Mouse (Mus musculus): ENCODE measurements around the gene Skap2. TPM values are rescaled to one million over a fixed set of nuclear protein-coding genes. Genes with fewer than 3 reads are reported as not detected.

Gene Skap2
- polyA plus RNA-seq, 1 experiment from 2014 or later, result 15.9 TPM

DNA sequence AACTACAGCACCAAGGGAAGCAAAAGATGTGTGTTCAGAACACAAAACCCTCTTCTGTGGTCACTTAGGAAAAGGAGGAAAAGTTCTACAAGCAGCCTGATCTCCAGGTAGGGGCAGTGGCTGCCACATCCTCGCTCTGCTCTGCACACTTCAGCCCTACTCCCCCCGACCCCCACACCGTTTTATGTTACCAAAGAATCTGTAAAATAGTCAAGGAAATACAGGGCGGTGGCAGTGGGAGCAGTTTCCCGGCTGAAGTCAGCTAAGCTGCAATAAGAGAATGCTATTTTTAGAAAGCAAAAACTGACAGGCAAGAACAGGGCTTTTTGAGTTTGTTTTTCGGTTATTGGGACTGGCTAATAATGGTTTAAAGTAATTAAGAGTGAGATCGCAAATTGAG is 160.8 kb downstream of the Skap2 start:
- peak overlapping the region; percentile 32; the same call in 1 of the 2 replicates for H3K4me2 ChIP-seq (ENCODE audit: low read depth, low read length)
- H3K4me3 ChIP-seq (ENCODE audit: low read length), result no peak overlapping the region
- H3K27ac ChIP-seq (ENCODE audit: low read length), result no peak overlapping the region
- H3K9me3 ChIP-seq (replicated peaks; ENCODE audit: control insufficient read depth, low read length), result no peaks in the 10 kb centered on the region
- WGBS, result 21% methylated on average over 7 of the region's 7 CpGs
- peak overlapping the region; percentile 48; the same call in 1 of the 2 replicates for H3K9ac ChIP-seq (ENCODE audit: low read length)
- 0 out of 2 replicates have a peak, but pooled peaks cover 6% of the 10 kb centered on the region for H3K27me3 ChIP-seq (ENCODE audit: control insufficient read depth, insufficient read depth, low read length)
- H3K4me1 ChIP-seq (ENCODE audit: control insufficient read depth, insufficient read depth, low read length), result peaks cover 4% of the 10 kb centered on the region
- no peak for ATAC-seq (replicated peaks; ENCODE audit: extremely low read depth, insufficient read depth, low FRiP score)
- H3K36me3 ChIP-seq (ENCODE audit: control insufficient read depth, insufficient read depth), result no peaks in the 10 kb centered on the region

DNA sequence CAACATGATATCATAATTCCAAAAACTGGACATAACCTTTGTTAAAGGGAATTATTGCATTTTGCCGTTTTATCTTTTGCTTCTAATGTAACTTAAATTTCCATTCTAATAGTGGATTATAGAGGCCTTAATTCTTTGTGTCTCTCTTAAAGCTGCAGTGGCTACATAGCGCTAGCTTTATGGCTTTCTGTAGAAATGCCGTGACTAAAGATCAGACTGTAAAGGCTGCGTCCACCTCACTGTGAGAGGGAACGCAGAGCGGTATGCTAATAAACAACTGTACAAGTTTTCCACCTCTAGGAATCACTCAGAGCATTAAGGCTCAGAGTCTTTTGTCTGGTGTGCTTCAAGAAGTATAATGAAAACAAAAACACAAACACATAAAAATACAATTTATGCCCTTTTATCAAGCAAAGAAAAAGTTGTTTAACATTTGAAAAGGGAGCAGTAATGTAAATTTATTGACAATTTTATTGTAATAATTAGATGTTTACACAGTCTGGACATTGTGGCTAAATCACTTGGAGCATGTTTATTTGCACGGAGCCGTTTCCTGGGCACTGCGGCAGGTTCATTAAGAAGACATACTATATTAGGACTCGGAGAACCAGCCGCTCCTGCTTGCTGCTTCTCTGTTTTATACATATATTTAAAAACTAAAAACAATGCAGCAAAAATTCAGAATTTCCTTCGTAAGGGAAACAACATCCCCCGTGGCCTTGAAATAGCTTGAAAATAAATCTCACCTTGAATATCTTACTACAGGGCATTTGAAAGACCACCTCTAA is 162.1 kb downstream of the Skap2 start:
- no peak overlapping the region for H3K4me2 ChIP-seq (ENCODE audit: low read depth, low read length)
- H3K27me3 ChIP-seq (ENCODE audit: control insufficient read depth, insufficient read depth, low read length), result 0 out of 2 replicates have a peak, but pooled peaks cover 6% of the 10 kb centered on the region
- H3K4me1 ChIP-seq (ENCODE audit: control insufficient read depth, insufficient read depth, low read length), result peaks cover 4% of the 10 kb centered on the region
- no peak overlapping the region for H3K4me3 ChIP-seq (ENCODE audit: low read length)
- WGBS, result 87% methylated on average over 13 of the region's 13 CpGs
- no peak overlapping the region for H3K9ac ChIP-seq (ENCODE audit: low read length)
- no peaks in the 10 kb centered on the region for H3K9me3 ChIP-seq (replicated peaks; ENCODE audit: control insufficient read depth, low read length)
- H3K36me3 ChIP-seq (ENCODE audit: control insufficient read depth, insufficient read depth), result no peaks in the 10 kb centered on the region
- ATAC-seq (replicated peaks; ENCODE audit: extremely low read depth, insufficient read depth, low FRiP score), result no peak
- H3K27ac ChIP-seq (ENCODE audit: low read length), result no peak overlapping the region

GRCm38 (mm10) chr6:51849561-51849960 is 162.8 kb downstream of the Skap2 start:
- Histone ChIP-seq H3K9me3 (replicated peaks; ENCODE audit: control insufficient read depth, low read length) (no peaks in the 10 kb centered on the region), H3K4me1 (ENCODE audit: control insufficient read depth, insufficient read depth, low read length) (peaks cover 5% of the 10 kb centered on the region), H3K4me2 (ENCODE audit: low read depth, low read length) (no peak overlapping the region), H3K27ac (ENCODE audit: low read length) (no peak overlapping the region), H3K4me3 (ENCODE audit: low read length) (no peak overlapping the region), H3K27me3 (ENCODE audit: control insufficient read depth, insufficient read depth, low read length) (0 out of 2 replicates have a peak, but pooled peaks cover 6% of the 10 kb centered on the region), H3K36me3 (ENCODE audit: control insufficient read depth, insufficient read depth) (no peaks in the 10 kb centered on the region), H3K9ac (ENCODE audit: low read length) (no peak overlapping the region)
- 82% methylated on average over 10 of the region's 10 CpGs for WGBS
- ATAC-seq (replicated peaks; ENCODE audit: extremely low read depth, insufficient read depth, low FRiP score), result no peak

GRCm38 (mm10) chr6:51844106-51844505 is 168.2 kb downstream of the Skap2 start:
- H3K4me1 ChIP-seq (ENCODE audit: control insufficient read depth, insufficient read depth, low read length), result peaks cover 12% of the 10 kb centered on the region
- no peaks in the 10 kb centered on the region for H3K36me3 ChIP-seq (ENCODE audit: control insufficient read depth, insufficient read depth)
- 29% methylated on average over 11 of the region's 11 CpGs for WGBS
- no peak overlapping the region for H3K27ac ChIP-seq (ENCODE audit: low read length)
- H3K4me3 ChIP-seq (ENCODE audit: low read length), result peak overlapping the region; percentile 5; the same call in 1 of the 2 replicates
- H3K27me3 ChIP-seq (ENCODE audit: control insufficient read depth, insufficient read depth, low read length), result 0 out of 2 replicates have a peak, but pooled peaks cover 2% of the 10 kb centered on the region
- H3K4me2 ChIP-seq (ENCODE audit: low read depth, low read length), result peak overlapping the region; percentile 44
- 0 out of 2 replicates have a peak, but pooled peaks have one; percentile 18 for ATAC-seq (replicated peaks; ENCODE audit: extremely low read depth, insufficient read depth, low FRiP score)
- peak overlapping the region; percentile 18 for H3K9ac ChIP-seq (ENCODE audit: low read length)
- H3K9me3 ChIP-seq (replicated peaks; ENCODE audit: control insufficient read depth, low read length), result no peaks in the 10 kb centered on the region

GRCm38 (mm10) chr6:51843081-51843480 is 169.3 kb downstream of the Skap2 start:
- H3K4me3 ChIP-seq (ENCODE audit: low read length), result no peak overlapping the region
- 85% methylated on average over 9 of the region's 9 CpGs for WGBS
- H3K27me3 ChIP-seq (ENCODE audit: control insufficient read depth, insufficient read depth, low read length), result 0 out of 2 replicates have a peak, but pooled peaks cover 2% of the 10 kb centered on the region
- H3K27ac ChIP-seq (ENCODE audit: low read length), result no peak overlapping the region
- H3K9me3 ChIP-seq (replicated peaks; ENCODE audit: control insufficient read depth, low read length), result no peaks in the 10 kb centered on the region
- peaks cover 12% of the 10 kb centered on the region for H3K4me1 ChIP-seq (ENCODE audit: control insufficient read depth, insufficient read depth, low read length)
- no peaks in the 10 kb centered on the region for H3K36me3 ChIP-seq (ENCODE audit: control insufficient read depth, insufficient read depth)
- no peak overlapping the region for H3K4me2 ChIP-seq (ENCODE audit: low read depth, low read length)
- no peak for ATAC-seq (replicated peaks; ENCODE audit: extremely low read depth, insufficient read depth, low FRiP score)
- H3K9ac ChIP-seq (ENCODE audit: low read length), result no peak overlapping the region

DNA sequence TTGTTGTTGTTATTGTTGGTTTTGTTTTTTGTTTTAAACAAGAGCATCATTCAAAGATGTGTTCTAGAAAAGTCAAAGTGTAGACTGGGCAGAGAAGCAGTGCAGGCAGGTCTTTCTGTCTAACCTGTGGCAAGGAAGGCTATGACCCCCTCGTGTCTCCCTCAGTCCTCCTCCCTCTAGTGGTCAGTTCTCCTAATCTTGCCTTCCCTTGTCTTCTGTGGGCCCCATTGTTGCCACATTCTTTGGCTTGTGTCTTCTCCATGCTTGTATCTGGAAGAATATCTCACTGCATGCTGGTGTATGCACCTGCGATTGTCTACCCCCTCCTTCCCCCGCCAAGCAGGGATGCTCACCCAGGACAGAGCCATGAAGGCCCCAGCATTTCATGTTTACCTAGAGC is 174.2 kb downstream of the Skap2 start:
- Histone ChIP-seq H3K9me3 (replicated peaks; ENCODE audit: control insufficient read depth, low read length) (no peaks in the 10 kb centered on the region), H3K4me3 (ENCODE audit: low read length) (no peak overlapping the region)

GRCm38 (mm10) chr6:51833362-51833761 is 179.0 kb downstream of the Skap2 start:
- 28% methylated on average over 2 of the region's 2 CpGs for WGBS
- no peaks in the 10 kb centered on the region for H3K27me3 ChIP-seq (ENCODE audit: control insufficient read depth, insufficient read depth, low read length)
- H3K36me3 ChIP-seq (ENCODE audit: control insufficient read depth, insufficient read depth), result no peaks in the 10 kb centered on the region
- no peaks in the 10 kb centered on the region for H3K9me3 ChIP-seq (replicated peaks; ENCODE audit: control insufficient read depth, low read length)
- H3K27ac ChIP-seq (ENCODE audit: low read length), result peak overlapping the region; percentile 84
- H3K9ac ChIP-seq (ENCODE audit: low read length), result 0 out of 2 replicates have a peak overlapping the region, but pooled peaks have one; percentile 2
- peaks cover 6% of the 10 kb centered on the region for H3K4me1 ChIP-seq (ENCODE audit: control insufficient read depth, insufficient read depth, low read length)
- ATAC-seq (replicated peaks; ENCODE audit: extremely low read depth, insufficient read depth, low FRiP score), result peak; percentile 86
- H3K4me2 ChIP-seq (ENCODE audit: low read depth, low read length), result peak overlapping the region; percentile 46; the same call in 1 of the 2 replicates
- no peak overlapping the region for H3K4me3 ChIP-seq (ENCODE audit: low read length)

More for the DNA sequence above, 174.2 kb downstream of the Skap2 start:
- no peak overlapping the region for H3K27ac ChIP-seq (ENCODE audit: low read length)
- H3K27me3 ChIP-seq (ENCODE audit: control insufficient read depth, insufficient read depth, low read length), result no peaks in the 10 kb centered on the region
- H3K36me3 ChIP-seq (ENCODE audit: control insufficient read depth, insufficient read depth), result no peaks in the 10 kb centered on the region
- H3K4me2 ChIP-seq (ENCODE audit: low read depth, low read length), result no peak overlapping the region
- ATAC-seq (replicated peaks; ENCODE audit: extremely low read depth, insufficient read depth, low FRiP score), result no peak
- H3K4me1 ChIP-seq (ENCODE audit: control insufficient read depth, insufficient read depth, low read length), result no peaks in the 10 kb centered on the region; the same call in 1 of the 2 replicates
- H3K9ac ChIP-seq (ENCODE audit: low read length), result no peak overlapping the region
- WGBS, result 82% methylated on average over 3 of the region's 3 CpGs

- Histone ChIP-seq H3K4me3 (ENCODE audit: low read length) (no peak overlapping the region), H3K27me3 (ENCODE audit: control insufficient read depth, insufficient read depth, low read length) (no peaks in the 10 kb centered on the region), H3K4me2 (ENCODE audit: low read depth, low read length) (no peak overlapping the region), H3K27ac (ENCODE audit: low read length) (no peak overlapping the region), H3K4me1 (ENCODE audit: control insufficient read depth, insufficient read depth, low read length) (no peaks in the 10 kb centered on the region), H3K36me3 (ENCODE audit: control insufficient read depth, insufficient read depth) (no peaks in the 10 kb centered on the region), H3K9ac (ENCODE audit: low read length) (no peak overlapping the region), H3K9me3 (replicated peaks; ENCODE audit: control insufficient read depth, low read length) (0 out of 2 replicates have a peak, but pooled peaks cover 3% of the 10 kb centered on the region)
- WGBS, result 70% methylated on average over 4 of the region's 4 CpGs
- ATAC-seq (replicated peaks; ENCODE audit: extremely low read depth, insufficient read depth, low FRiP score), result no peak
Observed at GRCm38 (mm10) chr6:51825621-51826021, 186.7 kb downstream of the Skap2 start.

- H3K27ac ChIP-seq (ENCODE audit: low read length), result no peak overlapping the region
Observed at GRCm38 (mm10) chr6:51824136-51824830, 188.1 kb downstream of the Skap2 start.

More at GRCm38 (mm10) chr6:51824136-51824830, 188.1 kb downstream of the Skap2 start:
- 0 out of 2 replicates have a peak, but pooled peaks cover 3% of the 10 kb centered on the region for H3K9me3 ChIP-seq (replicated peaks; ENCODE audit: control insufficient read depth, low read length)
- no peak for ATAC-seq (replicated peaks; ENCODE audit: extremely low read depth, insufficient read depth, low FRiP score)
- no peak overlapping the region for H3K4me2 ChIP-seq (ENCODE audit: low read depth, low read length)
- H3K36me3 ChIP-seq (ENCODE audit: control insufficient read depth, insufficient read depth), result no peaks in the 10 kb centered on the region
- H3K9ac ChIP-seq (ENCODE audit: low read length), result no peak overlapping the region
- H3K4me3 ChIP-seq (ENCODE audit: low read length), result no peak overlapping the region
- WGBS, result 78% methylated on average over 9 of the region's 9 CpGs
- H3K27me3 ChIP-seq (ENCODE audit: control insufficient read depth, insufficient read depth, low read length), result no peaks in the 10 kb centered on the region
- no peaks in the 10 kb centered on the region for H3K4me1 ChIP-seq (ENCODE audit: control insufficient read depth, insufficient read depth, low read length)
